Mouse (Mus musculus) kidney, adult 9 months (tissue): ENCODE results near the gene Phospho1.

Source experiments
- DNase-seq: peaks from one replicate; pipeline ENCODE4 v3.0.0; 2022

Phospho1 gene

DNA sequence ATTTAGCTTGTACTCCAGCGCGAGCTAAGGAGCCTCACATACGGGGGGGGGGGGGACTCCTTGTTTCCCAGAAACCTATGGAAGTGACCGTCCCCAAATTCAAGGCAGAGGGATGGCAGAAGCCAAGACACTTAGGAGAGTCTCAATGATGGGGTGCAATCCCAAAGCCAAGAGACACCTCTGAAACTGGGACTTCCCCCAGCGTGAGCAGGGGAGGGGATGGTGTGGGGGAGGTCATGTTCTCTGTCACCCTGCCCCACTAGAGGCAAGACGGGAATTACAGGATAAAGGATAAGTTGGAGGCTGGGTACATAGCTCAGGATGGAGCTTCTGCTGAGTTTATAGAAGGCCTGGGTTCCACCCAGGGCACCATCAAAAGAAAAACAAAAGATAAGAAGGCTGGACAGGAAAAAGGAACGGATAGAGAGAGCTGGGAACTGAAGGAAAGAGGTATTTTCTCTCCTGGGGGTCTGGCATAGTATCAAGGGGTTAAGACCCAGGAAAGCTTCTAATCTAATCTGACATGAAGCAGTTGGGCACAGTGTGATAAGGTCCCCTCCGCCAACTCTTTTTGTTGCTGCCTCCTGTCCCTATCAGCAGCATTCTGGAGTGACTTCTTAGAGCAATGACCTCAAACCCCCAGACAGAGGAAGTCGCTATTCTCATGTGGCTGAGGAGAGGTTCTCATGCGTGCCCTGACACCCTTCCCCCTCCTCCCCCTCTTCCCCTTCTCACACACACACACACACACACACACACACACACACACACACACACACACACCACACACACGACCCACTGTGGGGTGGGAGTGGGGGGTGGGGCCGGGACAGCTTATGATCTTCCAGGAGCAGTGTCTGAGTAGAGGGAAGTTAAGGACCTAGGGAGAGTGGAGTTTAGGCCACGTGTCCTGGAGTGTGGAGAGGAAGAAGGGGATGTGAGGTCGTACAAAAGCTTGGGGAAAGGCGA, 10.7 kb downstream of the Phospho1 start:
- DNase-seq, result no peak

DNA sequence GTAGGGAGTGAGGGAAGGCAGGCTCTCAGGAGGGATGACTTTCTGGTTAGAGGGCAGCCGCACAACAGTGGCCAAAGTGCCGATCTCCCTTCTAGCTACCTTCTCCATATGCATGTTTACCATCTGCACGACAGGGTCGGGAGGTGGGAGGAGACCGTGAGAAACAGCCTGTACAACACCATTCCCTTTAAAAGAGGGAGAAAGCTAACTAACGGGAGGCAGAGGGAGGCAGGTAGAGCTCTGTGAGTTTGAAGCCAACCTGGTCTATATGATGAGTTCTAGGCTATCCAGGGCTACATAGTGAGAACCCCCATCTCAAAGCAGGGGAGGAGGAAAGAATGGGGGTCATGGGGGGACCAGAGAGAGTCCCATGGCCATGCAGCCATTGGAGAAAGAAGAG, 11.5 kb downstream of the Phospho1 start:
- no peak for DNase-seq

DNA sequence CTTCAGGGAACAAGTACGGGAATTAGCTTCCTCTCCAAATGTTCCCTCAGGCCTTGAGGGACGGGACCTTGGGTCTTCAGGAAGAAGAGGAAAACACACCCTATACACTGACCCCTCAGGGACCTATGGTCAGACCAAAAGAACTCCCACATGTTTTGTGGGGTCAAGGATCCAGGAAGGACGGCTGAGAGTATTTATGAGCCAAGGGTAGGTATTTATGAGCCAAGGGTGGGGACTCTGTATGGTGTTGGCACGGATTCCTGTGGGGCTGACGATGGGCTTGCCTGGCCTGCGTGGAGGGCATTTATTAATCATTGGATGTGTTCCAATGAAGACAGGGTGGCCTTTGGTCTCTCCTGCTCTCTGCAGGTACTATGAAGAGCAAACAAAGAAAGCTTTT, 12.1 kb downstream of the Phospho1 start:
- no peak for DNase-seq

DNA sequence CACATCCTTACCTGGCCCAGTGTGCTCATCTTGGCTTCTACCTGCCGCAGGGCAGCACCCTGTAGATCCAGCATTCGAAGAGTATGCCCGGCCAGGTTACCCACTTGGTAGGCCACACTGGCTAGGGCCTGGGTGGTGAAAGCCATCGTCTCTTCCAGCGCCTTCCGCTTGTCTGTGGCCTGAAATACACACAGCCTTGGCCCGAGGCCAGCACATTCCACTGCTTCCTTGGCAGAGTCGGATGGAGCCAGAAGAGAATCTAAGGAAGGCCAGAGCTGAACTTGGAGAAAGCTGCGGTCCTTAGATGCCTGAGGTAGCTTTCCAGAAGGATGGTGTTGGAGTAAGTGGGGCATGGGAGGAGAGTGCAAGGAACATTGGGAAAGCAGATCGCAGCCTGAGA, 12.8 kb downstream of the Phospho1 start, which contains the start of gene Gngt2:
Gene Gngt2 (plus strand): TSS at position 158 of the 400 bp plus-strand sequence.
- peak; percentile 88 for DNase-seq

DNA sequence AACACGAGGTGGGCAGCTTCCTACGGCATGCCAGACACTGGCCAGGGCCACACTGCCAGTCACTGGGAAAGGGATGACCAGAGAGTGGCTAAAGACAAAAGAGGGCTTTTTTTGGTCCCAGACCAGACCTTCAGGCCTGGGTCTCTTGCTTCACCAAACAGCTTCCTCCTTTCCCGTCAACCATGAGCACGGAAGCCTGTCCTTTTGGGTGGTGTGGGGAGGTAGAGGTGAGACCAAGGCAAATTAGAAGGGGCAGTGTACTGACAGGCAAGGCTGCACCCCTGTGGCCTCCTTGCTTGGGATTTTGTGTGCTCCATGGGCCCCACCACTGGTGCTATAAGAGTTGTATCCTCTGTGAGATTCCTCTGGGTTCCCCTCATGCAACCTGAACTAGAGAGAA, 14.3 kb downstream of the Phospho1 start:
- no peak for DNase-seq

DNA sequence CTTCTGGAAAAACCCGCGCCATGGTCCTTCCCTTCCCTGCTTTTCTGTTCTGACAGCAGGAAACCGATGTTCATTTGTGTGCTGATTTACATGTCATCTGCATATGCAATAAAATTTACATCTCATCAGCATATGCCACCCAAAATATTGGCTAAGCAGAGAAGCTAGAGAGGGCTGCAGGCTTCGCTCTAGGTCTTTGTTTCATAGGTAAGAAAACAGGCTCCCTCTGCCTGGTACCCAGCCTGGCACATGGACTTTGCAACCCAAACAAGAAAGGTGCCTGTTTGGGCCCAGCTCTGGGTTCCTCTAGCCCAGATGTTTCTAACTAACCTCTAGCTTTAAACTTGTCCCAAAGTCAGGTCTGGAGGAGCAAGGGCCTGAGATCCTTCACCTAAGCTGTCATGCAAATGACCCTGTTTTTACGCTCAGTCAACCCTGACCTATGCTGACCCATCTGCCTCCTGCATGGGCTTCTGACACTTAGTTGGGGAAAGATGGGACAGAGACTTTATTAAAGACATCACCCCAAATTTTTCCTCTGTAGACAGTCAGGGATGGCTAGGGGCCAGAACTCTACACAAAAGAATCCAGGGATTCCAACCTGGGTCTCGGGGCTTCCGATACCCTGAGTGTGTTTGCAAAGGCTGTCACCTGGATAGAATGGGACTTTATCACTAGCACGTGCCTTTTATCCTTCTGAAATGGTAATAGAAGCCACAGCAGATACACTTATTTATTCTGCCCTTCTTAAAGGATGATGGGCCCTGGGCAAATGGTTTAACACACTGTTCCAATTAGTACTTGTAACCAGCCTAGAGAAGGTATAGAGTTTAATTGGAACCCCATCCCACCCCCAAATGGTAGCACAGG, 14.9 kb downstream of the Phospho1 start:
- DNase-seq, result no peak

DNA sequence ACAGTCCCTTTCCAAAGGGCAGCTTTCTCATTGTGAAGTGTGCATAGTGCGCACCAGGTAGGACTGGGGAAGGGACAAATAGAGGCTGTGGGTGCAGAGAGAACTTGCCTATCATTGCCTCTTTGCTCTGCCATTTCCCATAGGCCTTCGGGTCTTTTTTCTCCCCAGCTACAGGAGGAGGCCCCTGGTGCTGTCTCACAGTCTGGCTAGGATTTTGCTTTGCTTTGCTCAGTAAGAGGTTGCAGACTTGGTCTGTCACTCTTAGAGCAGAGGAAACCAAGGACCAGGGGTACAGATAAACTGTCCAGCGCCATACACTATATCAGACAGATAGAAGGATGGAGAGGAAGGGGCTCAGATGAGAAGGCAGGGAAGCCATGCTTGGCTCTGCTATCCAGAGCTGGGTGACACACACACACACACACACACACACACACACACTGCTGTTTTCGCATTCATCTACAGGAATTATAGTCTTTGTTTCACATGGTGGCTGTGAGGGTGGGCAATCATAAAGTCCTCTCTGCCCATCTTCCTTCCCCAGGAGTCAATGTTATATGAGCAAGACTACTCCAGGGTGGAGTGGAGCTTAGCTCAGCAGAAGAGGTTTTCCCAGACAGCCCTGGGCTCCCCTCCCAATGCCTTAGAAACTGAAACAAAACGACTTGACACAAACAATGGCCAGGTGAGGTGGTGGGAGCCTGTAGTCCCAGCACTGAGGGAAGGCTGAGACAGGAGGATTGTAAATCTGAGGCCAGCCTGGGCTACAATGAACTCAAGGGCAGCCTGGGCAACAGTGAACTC, 16.6 kb downstream of the Phospho1 start:
- DNase-seq, result no peak

DNA sequence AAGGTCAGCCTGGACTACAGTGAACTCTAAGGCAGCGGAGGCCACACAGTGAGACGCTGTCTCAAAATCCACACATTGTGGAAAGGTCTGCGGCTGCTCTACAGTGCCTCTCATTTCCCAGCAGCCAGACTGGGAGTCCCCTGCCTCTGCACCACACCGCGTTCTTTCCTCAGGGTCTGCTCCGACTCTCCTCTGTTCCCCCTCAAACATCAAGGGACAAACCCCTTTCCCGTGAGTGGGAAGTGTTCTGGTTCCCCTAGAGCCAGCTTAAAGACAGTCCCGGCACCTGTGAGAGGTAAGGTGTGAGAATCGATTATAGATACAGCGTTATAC, 17.2 kb downstream of the Phospho1 start:
- DNase-seq, result no peak

DNA sequence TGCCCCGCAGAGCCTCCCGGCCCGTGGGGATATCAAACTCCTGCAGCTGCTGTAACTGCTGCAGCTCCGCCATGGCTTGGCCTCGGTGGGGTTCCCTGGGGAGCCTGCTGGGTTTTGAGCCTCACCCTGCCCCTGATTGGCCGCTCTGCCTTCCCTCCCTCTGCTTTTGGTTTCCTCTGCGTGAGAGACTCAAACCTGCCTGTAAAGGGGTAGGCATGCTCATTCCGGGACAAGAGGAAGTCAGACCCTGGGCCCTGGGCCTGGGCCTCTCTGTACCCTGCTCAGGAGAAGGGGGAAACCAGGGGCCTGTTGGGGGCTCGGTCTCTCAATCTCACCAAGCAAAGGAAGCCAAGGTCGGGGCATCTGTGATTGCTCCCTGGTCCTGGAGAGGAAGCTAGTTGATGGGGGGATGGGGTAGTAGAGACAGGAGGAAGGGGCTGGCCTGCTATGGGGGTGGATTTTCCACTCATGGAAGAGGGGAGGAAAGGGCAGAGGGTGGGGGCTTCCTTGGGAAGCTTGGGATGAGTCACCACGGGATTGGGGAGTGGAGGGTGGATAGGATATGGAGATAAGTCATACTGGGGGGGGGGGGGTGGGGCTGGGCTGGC, 17.9 kb downstream of the Phospho1 start, which contains the start of gene Abi3:
Gene Abi3 (minus strand): TSS at position 403 of the 608 bp plus-strand sequence.
- peak; percentile 61 for DNase-seq

DNA sequence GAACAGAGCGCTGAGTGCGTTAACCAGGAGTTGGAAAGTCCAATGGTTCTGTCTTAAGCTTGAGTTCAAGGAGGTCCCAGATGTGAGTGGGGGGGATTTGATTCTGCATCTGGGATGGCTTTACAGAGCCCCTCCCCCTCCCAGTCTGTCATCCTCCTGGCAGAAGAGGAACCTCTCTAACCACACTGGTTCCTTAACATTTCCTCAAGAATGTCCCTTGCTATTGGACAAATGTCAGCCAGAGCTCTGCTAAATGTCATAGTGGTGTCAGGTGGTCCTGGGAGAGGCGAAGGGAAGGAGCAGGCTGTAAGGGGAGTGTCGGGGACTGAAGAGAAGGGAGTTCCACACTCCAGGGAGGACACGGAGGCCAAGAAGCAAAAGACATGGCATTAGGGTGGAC, 18.7 kb downstream of the Phospho1 start:
- no peak for DNase-seq

DNA sequence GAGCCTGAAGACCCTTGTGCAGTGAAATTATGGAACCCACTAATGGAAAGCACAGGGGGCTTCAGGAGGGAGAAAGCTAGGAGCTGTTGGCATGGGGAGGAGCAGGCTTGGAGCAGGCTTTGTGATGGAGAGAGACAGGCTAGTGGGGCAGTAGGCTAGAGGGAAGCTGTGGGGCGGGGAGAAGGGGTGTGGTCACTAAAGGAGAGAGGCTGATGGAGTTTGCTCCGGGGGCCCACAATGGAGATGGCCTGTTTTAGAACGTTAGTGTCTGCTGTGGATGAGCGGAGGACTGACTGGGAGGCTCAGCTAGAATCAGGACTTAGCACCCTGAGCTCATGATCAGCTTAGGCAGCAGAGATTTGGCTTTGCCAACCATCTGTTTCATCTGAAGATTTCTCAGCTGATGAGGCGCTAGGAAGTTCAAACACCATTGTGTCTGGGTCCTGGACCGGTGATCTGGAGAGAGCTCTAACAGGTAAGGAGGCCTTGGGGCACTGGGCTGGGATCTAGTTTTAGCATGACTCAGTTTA, 19.2 kb downstream of the Phospho1 start:
- DNase-seq, result no peak

DNA sequence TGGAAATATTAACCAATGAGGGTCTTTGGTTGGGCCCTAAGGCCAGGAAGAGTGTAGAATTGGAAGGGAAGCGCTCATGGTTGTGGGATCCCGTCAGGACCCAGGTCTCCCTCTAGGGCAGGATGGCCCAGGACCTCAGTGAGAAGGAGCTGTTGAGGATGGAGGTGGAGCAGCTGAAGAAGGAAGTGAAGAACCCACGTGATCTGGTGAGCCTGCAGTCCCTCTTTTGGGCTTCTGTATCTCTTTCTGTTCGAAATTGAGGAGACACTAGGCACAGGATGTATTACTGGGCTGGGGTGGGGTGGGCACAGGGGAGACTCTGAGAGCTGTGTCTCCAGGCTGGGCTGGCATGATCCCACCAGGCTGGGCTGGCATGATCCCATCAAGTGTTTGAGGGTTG, 20.6 kb downstream of the Phospho1 start:
- DNase-seq, result no peak

DNA sequence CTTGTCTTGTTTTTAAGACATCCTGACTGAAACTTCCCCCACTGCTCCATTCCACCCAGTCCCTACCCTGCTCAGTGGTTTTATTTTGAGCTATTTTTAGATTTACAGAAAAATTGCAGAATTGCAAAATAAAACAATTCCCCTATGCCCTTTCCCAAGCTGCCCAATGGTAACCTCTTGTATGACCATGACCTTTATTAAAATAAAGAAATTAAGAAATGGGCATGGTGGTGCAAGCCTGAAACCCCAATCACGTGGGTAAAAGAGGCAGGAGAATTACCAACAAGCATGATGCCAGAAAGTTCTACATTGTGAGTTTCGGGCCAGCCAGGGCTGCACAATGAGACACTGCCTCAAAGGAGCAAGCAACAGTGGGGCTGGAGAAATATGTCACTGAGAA, 26.6 kb downstream of the Phospho1 start:
- no peak for DNase-seq

DNA sequence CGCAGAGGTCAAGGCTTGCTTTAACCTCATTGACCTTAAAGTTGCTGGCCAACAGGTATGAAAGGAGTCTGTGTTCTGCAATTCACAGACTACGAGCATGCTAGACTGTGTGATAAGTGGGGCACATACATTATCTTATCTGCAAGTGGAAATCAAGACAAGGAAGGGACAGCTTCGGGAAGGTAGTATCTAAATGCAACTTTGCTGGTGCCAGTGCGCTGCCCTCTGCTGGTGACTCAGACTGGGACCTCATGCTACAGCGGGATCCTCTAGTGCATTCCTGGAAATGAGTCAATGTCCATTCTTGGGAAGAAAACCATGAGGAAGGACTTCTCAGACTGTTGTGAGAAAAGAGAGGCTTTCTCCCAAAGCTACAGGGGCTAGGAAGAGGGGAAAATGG, 29.4 kb downstream of the Phospho1 start:
- DNase-seq, result peak; percentile 81

DNA sequence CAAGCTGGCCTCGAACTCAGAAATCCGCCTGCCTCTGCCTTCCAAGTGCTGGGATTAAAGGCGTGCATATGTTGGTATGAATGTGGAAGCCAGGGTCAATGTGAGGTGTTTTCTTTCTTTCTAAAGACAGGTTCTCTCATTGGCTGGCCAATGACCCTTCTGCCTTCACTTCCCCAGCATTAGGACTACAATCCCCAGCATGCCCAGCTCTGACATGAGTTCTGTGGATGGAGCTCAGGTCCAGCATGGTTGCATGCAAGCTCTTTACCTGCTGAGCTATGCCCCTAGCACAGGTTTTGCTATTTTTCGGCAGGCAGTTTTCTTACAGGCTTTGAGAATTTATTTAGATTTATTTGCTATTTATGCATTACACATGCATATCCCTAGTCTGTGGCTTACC, 33.0 kb downstream of the Phospho1 start:
- no peak for DNase-seq

DNA sequence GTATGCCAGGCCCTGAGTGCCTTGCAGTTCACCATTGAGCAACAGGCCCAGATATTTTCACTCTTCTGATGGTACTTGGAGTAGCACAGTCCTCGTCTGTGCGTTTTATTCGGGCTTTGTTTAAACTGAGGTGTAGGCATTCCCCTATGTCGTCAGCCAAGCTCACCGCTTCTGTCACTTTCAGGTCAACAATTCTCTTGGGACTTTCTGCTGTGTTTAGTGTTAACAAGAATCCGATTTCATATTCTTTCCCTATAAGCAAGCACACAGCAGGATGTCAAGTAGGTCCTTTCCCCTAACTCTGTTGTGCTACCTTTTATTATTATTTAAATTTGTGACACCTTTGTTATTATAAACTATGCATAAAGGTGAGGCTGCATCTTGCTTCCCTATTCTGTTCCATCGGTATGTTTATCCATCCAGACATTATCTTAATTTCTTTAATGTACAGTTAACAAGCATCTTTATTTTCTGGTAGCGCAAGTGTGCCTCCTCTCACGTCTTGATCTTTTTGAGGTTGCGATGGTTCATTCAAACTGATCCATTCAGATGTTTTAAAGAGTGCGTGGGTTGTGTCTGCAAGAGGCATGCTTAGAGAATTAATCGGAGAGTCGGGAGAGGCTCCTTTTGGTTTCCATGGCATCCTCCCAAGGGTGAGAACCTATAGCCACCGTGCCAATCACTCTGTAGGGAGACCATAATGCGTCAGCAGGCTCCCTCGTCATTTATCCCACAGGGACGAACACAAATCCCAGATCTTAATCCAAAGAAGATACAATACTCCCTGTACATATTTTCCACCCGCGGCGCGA, 33.6 kb downstream of the Phospho1 start:
- DNase-seq, result no peak

DNA sequence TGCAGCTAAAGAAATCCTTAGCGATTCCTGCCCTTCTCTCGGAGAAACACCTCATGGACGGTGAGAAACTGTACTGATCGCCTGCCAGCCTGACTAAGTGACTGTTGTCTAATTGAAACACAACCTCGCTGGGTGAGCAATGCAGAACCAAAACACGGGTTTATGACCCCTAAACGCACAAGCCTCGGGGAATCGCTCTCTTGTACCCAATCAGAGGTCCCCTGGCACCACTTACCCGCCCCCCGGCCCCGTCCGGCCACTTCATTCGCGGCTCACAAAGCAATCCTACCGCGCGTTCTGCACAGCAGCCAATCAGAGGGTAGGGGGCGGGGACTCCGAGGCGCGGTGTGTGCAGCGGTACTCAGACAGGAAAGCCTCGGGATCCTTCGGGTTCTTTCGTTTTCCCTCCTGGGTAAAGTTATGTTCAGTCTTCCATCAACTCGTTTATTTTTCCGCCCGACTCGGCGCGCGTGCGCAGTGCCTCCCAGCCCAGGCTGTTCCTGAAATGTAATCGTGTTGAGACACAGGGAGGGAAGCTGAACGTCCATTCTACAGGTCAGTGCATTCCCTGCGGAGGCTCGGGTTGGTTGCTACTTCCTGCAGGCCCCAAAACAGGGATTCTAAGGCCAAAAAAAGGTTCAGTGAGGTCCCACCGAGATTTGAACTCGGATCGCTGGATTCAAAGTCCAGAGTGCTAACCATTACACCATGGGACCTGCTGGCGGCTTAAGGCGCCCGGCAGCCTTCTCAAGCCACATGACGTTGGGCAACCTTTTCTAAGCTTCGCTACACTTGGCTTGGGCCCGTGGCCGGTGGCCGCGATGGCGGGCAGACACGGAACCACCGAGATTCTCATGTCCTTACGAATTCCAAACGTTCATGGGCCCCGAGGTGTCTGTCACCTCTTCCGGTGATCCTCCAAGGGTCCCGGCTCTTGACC, 34.5 kb downstream of the Phospho1 start:
- peak; percentile 99 for DNase-seq

DNA sequence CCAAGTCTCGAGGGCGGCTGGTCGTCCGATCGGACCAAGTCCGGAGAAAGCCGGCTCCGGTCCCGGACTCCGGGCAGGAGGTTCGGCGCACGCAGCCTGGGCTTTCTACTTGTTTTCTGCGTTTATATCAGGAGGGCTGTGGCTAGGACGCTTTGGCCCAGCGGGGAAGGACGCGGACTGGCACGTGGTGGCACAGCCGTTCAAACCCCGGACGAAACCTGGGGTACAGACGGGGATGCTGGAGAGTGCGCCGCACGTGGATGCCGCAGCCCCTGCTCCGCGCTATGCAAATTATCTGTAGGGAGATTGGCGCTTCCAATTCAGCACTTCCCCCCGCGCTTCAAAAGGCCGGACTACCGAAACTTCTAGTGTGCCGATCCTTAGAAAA, 35.2 kb downstream of the Phospho1 start:
- DNase-seq, result no peak

DNA sequence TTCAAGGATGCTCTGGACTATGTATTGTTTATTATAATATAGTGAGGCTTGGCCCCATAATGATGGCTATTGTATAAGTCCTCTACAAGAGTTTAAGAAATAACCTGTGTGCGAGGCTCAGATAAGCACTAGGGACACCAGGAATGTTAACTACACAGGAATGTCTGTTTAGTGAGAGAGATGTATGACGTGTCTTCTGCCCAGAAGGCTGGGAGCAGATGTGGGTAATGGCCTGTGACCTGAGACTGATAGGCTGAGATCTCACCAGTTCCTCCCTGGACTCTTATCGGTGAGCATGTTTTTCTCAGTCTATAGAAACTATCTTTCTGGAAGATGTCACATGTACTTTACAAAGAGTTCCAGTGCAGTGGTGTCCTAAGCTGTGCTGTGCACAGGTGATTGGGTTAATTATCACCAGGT, 35.8 kb downstream of the Phospho1 start:
- DNase-seq, result no peak

DNA sequence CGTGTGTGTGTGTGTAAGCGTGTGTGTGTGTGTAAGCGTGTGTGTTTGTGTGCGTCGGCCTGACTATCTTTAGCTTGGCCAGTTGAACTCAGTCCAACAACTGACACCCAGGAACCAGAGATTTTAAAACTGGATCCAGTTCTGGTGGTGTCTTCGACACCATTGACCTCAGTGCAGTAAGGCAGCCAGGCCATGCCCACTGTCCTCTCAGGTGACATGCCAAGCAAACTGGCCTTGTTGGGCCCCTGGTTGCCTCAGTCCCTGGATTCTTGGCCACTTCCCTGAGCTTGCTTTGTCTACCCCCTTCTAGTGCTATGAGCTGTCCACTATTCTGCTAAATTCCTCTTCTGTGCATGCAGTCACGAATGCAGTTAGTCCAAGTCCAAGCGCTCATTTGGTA, 37.1 kb downstream of the Phospho1 start:
- DNase-seq, result no peak
